Mouse (Mus musculus) small intestine, adult 10 weeks (tissue): ENCODE data around the gene G3bp2. TPM values are rescaled to one million over a fixed set of nuclear protein-coding genes. Genes with fewer than 3 reads are reported as not detected.

Experiments
- polyA plus RNA-seq: library from polyadenylated mRNA; stranded (reverse); fragments of 350-450 nt; fragmentation: Illumina TruSeq; extraction: RNeasy Lipid Tissue Mini Kit (QIAGEN cat#74804); gene quantifications from one replicate; pipeline ENCODE4 v1.2.3, GENCODE M21; 2014; ENCODE audit warnings: low replicate concordance

G3bp2 gene
- polyA plus RNA-seq, result 235 TPM

GRCm38 (mm10) chr5:92083417-92084038 lies at the start of gene G3bp2:
Gene G3bp2, minus strand, starts transcription at chr5:92083719.

GRCm38 (mm10) chr5:92043783-92044182 lies 39.7 kb downstream of the G3bp2 start, which contains the start of gene Cdkl2:
Gene Cdkl2, minus strand, starts transcription at chr5:92043883.

Other genes starting within 250 kb of the G3bp2 start
- 77.9 TPM for gene Rchy1, start 120.7 kb downstream of the G3bp2 start, polyA plus RNA-seq
- not detected for gene Odaph, start 96.2 kb downstream of the G3bp2 start, polyA plus RNA-seq
- 6.9 TPM for gene Cdkl2, start 39.8 kb downstream of the G3bp2 start, polyA plus RNA-seq
- gene Uso1, start 54.2 kb upstream of the G3bp2 start, polyA plus RNA-seq, result 236 TPM
- not detected for gene U90926, start 131.7 kb upstream of the G3bp2 start, polyA plus RNA-seq
- gene Ppef2, start 172.6 kb upstream of the G3bp2 start, polyA plus RNA-seq, result 1.4 TPM
- 21.5 TPM for gene Naaa, start 194.5 kb upstream of the G3bp2 start, polyA plus RNA-seq
- gene Sdad1, start 226.8 kb upstream of the G3bp2 start, polyA plus RNA-seq, result 18.6 TPM
- gene Cxcl9, start 244.4 kb upstream of the G3bp2 start, polyA plus RNA-seq, result 16.9 TPM
- gene Art3, start 248.1 kb upstream of the G3bp2 start, polyA plus RNA-seq, result 10.9 TPM